Mouse (Mus musculus) intestine, embryonic 15.5 days (tissue): ENCODE results near the gene Prkcz. TPM values are rescaled to one million over a fixed set of nuclear protein-coding genes. Genes with fewer than 3 reads are reported as not detected.

Source experiments
- ATAC-seq: fragments of 200-750 bp; cut with Nextera tagmentation; 2 replicates; pipeline ENCODE4 v1.8.0; 2017; ENCODE audit warnings: moderate TSS enrichment, moderate library complexity
- H3K27ac ChIP-seq: fragments of 300-500 bp; sonication (generic); 2 replicates; pipeline ENCODE4 v1.5.1; 2015; ENCODE audit warnings: mild to moderate bottlenecking, inconsistent platforms
- H3K27me3 ChIP-seq: fragments of 300-500 bp; sonication (generic); replicated peaks from 2 replicates; pipeline ENCODE4 v1.6.1; 2015; ENCODE audit warnings: inconsistent platforms
- H3K36me3 ChIP-seq: fragments of 300-500 bp; sonication (generic); 2 replicates; pipeline ENCODE4 v1.6.1; 2015; ENCODE audit warnings: inconsistent platforms
- H3K4me1 ChIP-seq: fragments of 300-500 bp; sonication (generic); replicated peaks from 2 replicates; pipeline ENCODE4 v1.6.1; 2015; ENCODE audit warnings: inconsistent platforms
- H3K4me2 ChIP-seq: fragments of 300-500 bp; sonication (generic); replicated peaks from 2 replicates; pipeline ENCODE4 v1.6.1; 2015; ENCODE audit warnings: mild to moderate bottlenecking, inconsistent platforms
- H3K4me3 ChIP-seq: fragments of 300-500 bp; sonication (generic); replicated peaks from 2 replicates; pipeline ENCODE4 v1.5.1; 2015; ENCODE audit warnings: inconsistent platforms
- H3K9ac ChIP-seq: fragments of 300-500 bp; sonication (generic); 2 replicates; pipeline ENCODE4 v1.6.1; 2015; ENCODE audit warnings: inconsistent platforms
- H3K9me3 ChIP-seq: fragments of 300-500 bp; sonication (generic); 2 replicates; pipeline ENCODE4 v1.6.1; 2016; ENCODE audit warnings: inconsistent platforms
- WGBS: fragments of 180-500 bp; shearing (Covaris S2); methylation state at CpG from one replicate; pipeline ENCODE4 v1.1.7; 2015; 5-methylcytosine and 5-hydroxymethylcytosine counted together
- polyA plus RNA-seq: library from polyadenylated mRNA; unstranded; fragments of >200 nt; fragmentation: Nextera tagmentation; extraction: Ambion mirVana; gene quantifications from 2 replicates; pipeline ENCODE4 v1.2.1, GENCODE M21; 2015

The Prkcz gene
- polyA plus RNA-seq, 1 experiment from 2014 or later: 24.8 TPM

- no peak overlapping the region for H3K4me3 ChIP-seq
- H3K4me2 ChIP-seq: no peak overlapping the region
- no peaks in the 10 kb centered on the region for H3K9me3 ChIP-seq
- no peaks in the 10 kb centered on the region for H3K27me3 ChIP-seq
- no peak for ATAC-seq
- WGBS: 89% methylated on average over 7 of the region's 7 CpGs
- H3K36me3 ChIP-seq: no peaks in the 10 kb centered on the region
- no peak overlapping the region for H3K27ac ChIP-seq
- H3K4me1 ChIP-seq: peaks cover 17% of the 10 kb centered on the region
- H3K9ac ChIP-seq: no peak overlapping the region
Measured at GRCm38 (mm10) chr4:155304508-155305096, 56.6 kb downstream of the Prkcz start.

GRCm38 (mm10) chr4:155301965-155302364 is 59.2 kb downstream of the Prkcz start:
- H3K4me2 ChIP-seq: no peak overlapping the region
- H3K4me3 ChIP-seq: no peak overlapping the region
- peak; percentile 23; the same call in 1 of the 2 replicates for ATAC-seq
- no peak overlapping the region for H3K27ac ChIP-seq
- WGBS: 33% methylated on average over 4 of the region's 4 CpGs
- H3K27me3 ChIP-seq: no peaks in the 10 kb centered on the region
- H3K9me3 ChIP-seq: no peaks in the 10 kb centered on the region
- peaks cover 7% of the 10 kb centered on the region for H3K4me1 ChIP-seq
- H3K36me3 ChIP-seq: no peaks in the 10 kb centered on the region
- H3K9ac ChIP-seq: no peak overlapping the region

- Histone ChIP-seq H3K4me3 (no peak overlapping the region), H3K9ac (no peak overlapping the region), H3K4me2 (no peak overlapping the region), H3K4me1 (0 out of 2 replicates have a peak, but pooled peaks cover 5% of the 10 kb centered on the region), H3K27ac (no peak overlapping the region), H3K27me3 (no peaks in the 10 kb centered on the region), H3K9me3 (no peaks in the 10 kb centered on the region), H3K36me3 (no peaks in the 10 kb centered on the region)
- ATAC-seq: no peak
- 91% methylated on average over 7 of the region's 7 CpGs for WGBS
Measured at GRCm38 (mm10) chr4:155301098-155301447, 60.1 kb downstream of the Prkcz start.

GRCm38 (mm10) chr4:155300421-155301097 is 60.6 kb downstream of the Prkcz start:
- Histone ChIP-seq H3K9me3 (no peaks in the 10 kb centered on the region), H3K4me3 (no peak overlapping the region), H3K4me1 (0 out of 2 replicates have a peak, but pooled peaks cover 5% of the 10 kb centered on the region), H3K4me2 (no peak overlapping the region), H3K27me3 (no peaks in the 10 kb centered on the region), H3K9ac (no peak overlapping the region), H3K27ac (no peak overlapping the region), H3K36me3 (no peaks in the 10 kb centered on the region)
- ATAC-seq: no peak
- WGBS: 71% methylated on average over 21 of the region's 21 CpGs

- ATAC-seq: no peak
- Histone ChIP-seq H3K9ac (no peak overlapping the region), H3K9me3 (no peaks in the 10 kb centered on the region), H3K27me3 (no peaks in the 10 kb centered on the region), H3K4me1 (0 out of 2 replicates have a peak, but pooled peaks cover 5% of the 10 kb centered on the region), H3K4me2 (no peak overlapping the region), H3K4me3 (no peak overlapping the region), H3K36me3 (no peaks in the 10 kb centered on the region), H3K27ac (no peak overlapping the region)
- 82% methylated on average over 4 of the region's 4 CpGs for WGBS
Measured at GRCm38 (mm10) chr4:155298826-155299225, 62.3 kb downstream of the Prkcz start.

GRCm38 (mm10) chr4:155297057-155297456 is 64.1 kb downstream of the Prkcz start:
- H3K27ac ChIP-seq: no peak overlapping the region
- no peak for ATAC-seq
- no peaks in the 10 kb centered on the region for H3K27me3 ChIP-seq
- H3K9ac ChIP-seq: no peak overlapping the region
- no peak overlapping the region for H3K4me3 ChIP-seq
- no peaks in the 10 kb centered on the region for H3K9me3 ChIP-seq
- no peak overlapping the region for H3K4me2 ChIP-seq
- WGBS: 59% methylated on average over 2 of the region's 2 CpGs
- 0 out of 2 replicates have a peak, but pooled peaks cover 4% of the 10 kb centered on the region for H3K4me1 ChIP-seq
- H3K36me3 ChIP-seq: no peaks in the 10 kb centered on the region

- no peak for ATAC-seq
- no peak overlapping the region for H3K4me3 ChIP-seq
- H3K27me3 ChIP-seq: no peaks in the 10 kb centered on the region
- H3K27ac ChIP-seq: no peak overlapping the region
- H3K4me1 ChIP-seq: no peaks in the 10 kb centered on the region
- H3K9ac ChIP-seq: no peak overlapping the region
- no peaks in the 10 kb centered on the region for H3K36me3 ChIP-seq
- 62% methylated on average over 4 of the region's 4 CpGs for WGBS
- H3K4me2 ChIP-seq: no peak overlapping the region
- H3K9me3 ChIP-seq: no peaks in the 10 kb centered on the region
Measured at GRCm38 (mm10) chr4:155295996-155296395, 65.2 kb downstream of the Prkcz start.

GRCm38 (mm10) chr4:155295026-155295590 is 66.1 kb downstream of the Prkcz start:
- ATAC-seq: no peak
- H3K27me3 ChIP-seq: no peaks in the 10 kb centered on the region
- no peaks in the 10 kb centered on the region for H3K36me3 ChIP-seq
- no peak overlapping the region for H3K9ac ChIP-seq
- no peak overlapping the region for H3K27ac ChIP-seq
- no peaks in the 10 kb centered on the region for H3K4me1 ChIP-seq
- no peak overlapping the region for H3K4me2 ChIP-seq
- H3K4me3 ChIP-seq: no peak overlapping the region
- H3K9me3 ChIP-seq: no peaks in the 10 kb centered on the region
- 80% methylated on average over 10 of the region's 10 CpGs for WGBS

- H3K4me1 ChIP-seq: no peaks in the 10 kb centered on the region
- WGBS: 89% methylated on average over 14 of the region's 14 CpGs
Measured at GRCm38 (mm10) chr4:155294381-155294780, 66.8 kb downstream of the Prkcz start.

GRCm38 (mm10) chr4:155292863-155293262 is 68.3 kb downstream of the Prkcz start:
- WGBS: 88% methylated on average over 10 of the region's 10 CpGs
- Histone ChIP-seq H3K27me3 (no peaks in the 10 kb centered on the region), H3K4me2 (no peak overlapping the region), H3K9ac (no peak overlapping the region), H3K9me3 (no peaks in the 10 kb centered on the region), H3K4me3 (no peak overlapping the region), H3K4me1 (no peaks in the 10 kb centered on the region), H3K27ac (no peak overlapping the region), H3K36me3 (no peaks in the 10 kb centered on the region)
- 0 out of 2 replicates have a peak, but pooled peaks have one; percentile 43 for ATAC-seq

More at GRCm38 (mm10) chr4:155294381-155294780, 66.8 kb downstream of the Prkcz start:
- no peak overlapping the region for H3K4me2 ChIP-seq
- no peak overlapping the region for H3K4me3 ChIP-seq
- no peaks in the 10 kb centered on the region for H3K27me3 ChIP-seq
- no peak overlapping the region for H3K27ac ChIP-seq
- ATAC-seq: no peak
- no peak overlapping the region for H3K9ac ChIP-seq
- no peaks in the 10 kb centered on the region for H3K36me3 ChIP-seq
- no peaks in the 10 kb centered on the region for H3K9me3 ChIP-seq

- 85% methylated on average over 7 of the region's 7 CpGs for WGBS
- Histone ChIP-seq H3K36me3 (no peaks in the 10 kb centered on the region), H3K4me1 (0 out of 2 replicates have a peak, but pooled peaks cover 3% of the 10 kb centered on the region), H3K9ac (no peak overlapping the region), H3K4me3 (no peak overlapping the region), H3K27me3 (no peaks in the 10 kb centered on the region), H3K4me2 (no peak overlapping the region), H3K27ac (no peak overlapping the region), H3K9me3 (no peaks in the 10 kb centered on the region)
- no peak for ATAC-seq
Measured at GRCm38 (mm10) chr4:155290045-155290444, 71.1 kb downstream of the Prkcz start.

GRCm38 (mm10) chr4:155288586-155288985 is 72.6 kb downstream of the Prkcz start:
- Histone ChIP-seq H3K4me3 (no peak overlapping the region), H3K27me3 (no peaks in the 10 kb centered on the region), H3K4me1 (peaks cover 8% of the 10 kb centered on the region; the same call in 1 of the 2 replicates), H3K27ac (no peak overlapping the region), H3K36me3 (no peaks in the 10 kb centered on the region), H3K9me3 (no peaks in the 10 kb centered on the region), H3K9ac (no peak overlapping the region), H3K4me2 (no peak overlapping the region)
- ATAC-seq: no peak
- 82% methylated on average over 1 of the region's 1 CpGs for WGBS
